8 mouse cellular contexts compared by ENCODE assay signal in the genomic region with DNA sequence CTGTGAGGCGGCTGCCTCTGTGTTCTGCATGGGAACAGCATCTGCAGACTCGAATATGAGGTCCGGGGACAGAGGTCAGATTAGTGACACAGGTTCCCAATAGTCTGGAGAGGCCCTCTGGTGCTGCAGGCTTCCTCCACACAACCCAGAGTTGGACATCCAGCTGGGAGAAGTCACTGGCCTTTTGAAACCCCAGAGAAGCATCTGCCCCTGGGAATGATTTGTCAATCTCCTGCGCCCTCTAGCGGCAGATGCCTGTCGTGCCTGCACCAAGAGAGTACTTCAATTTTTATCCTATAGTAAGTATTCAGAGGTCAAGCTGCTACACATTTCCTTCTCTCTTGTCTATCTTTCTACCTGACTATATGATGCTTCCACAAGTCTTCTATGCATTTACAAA.
DNase-seq lines count a peak whose midpoint lies in the region; ATAC-seq and TF ChIP-seq lines count a peak whose summit lies in the region.

No protein-coding gene starts in this region.

- no peaks in the 10 kb centered on the region for H3K27me3 ChIP-seq in forebrain, embryonic 11.5 days (ENCODE audit: control insufficient read depth, insufficient read depth, low read length)
- no peaks in the 10 kb centered on the region for H3K27me3 ChIP-seq in forebrain, embryonic 16.5 days (replicated peaks; ENCODE audit: control insufficient read depth, insufficient read depth, low read length)

- H3K4me1 ChIP-seq in forebrain, embryonic 11.5 days (replicated peaks; ENCODE audit: control insufficient read depth, insufficient read depth, low read length) = no peaks in the 10 kb centered on the region
- peaks cover 4% of the 10 kb centered on the region; the same call in 1 of the 2 replicates for H3K4me1 ChIP-seq in forebrain, embryonic 16.5 days (replicated peaks; ENCODE audit: control insufficient read depth, insufficient read depth, low read length)
- no peaks in the 10 kb centered on the region for H3K4me1 ChIP-seq in cortical plate, adult 2 months (ENCODE audit: control insufficient read depth, insufficient read depth, low read length)

- no peaks in the 10 kb centered on the region for H3K9me3 ChIP-seq in forebrain, embryonic 11.5 days (ENCODE audit: control insufficient read depth, low read length)
- no peaks in the 10 kb centered on the region for H3K9me3 ChIP-seq in forebrain, embryonic 16.5 days (ENCODE audit: control insufficient read depth, low read length)

- H3K4me2 ChIP-seq in forebrain, embryonic 11.5 days (ENCODE audit: low read depth, low read length, severe bottlenecking) = no peak overlapping the region
- no peak overlapping the region for H3K4me2 ChIP-seq in forebrain, embryonic 16.5 days (ENCODE audit: low read length)

- H3K9ac ChIP-seq in forebrain, embryonic 11.5 days (ENCODE audit: low read length) = no peak overlapping the region
- H3K9ac ChIP-seq in forebrain, embryonic 16.5 days (replicated peaks; ENCODE audit: low read depth, low read length) = no peak overlapping the region

- no peaks in the 10 kb centered on the region for H3K36me3 ChIP-seq in forebrain, embryonic 11.5 days (ENCODE audit: control insufficient read depth, insufficient read depth, low read length)
- no peaks in the 10 kb centered on the region for H3K36me3 ChIP-seq in forebrain, embryonic 16.5 days (ENCODE audit: control insufficient read depth, insufficient read depth)

- TF ChIP-seq CTCF in cortical plate, adult 2 months (IDR thresholded peaks at IDR 0.05; ENCODE audit: extremely low read depth, insufficient read depth, low read length) = peak; percentile 74

- H3K27ac ChIP-seq in forebrain, embryonic 11.5 days (ENCODE audit: low read depth, low read length) = no peak overlapping the region
- H3K27ac ChIP-seq in forebrain, embryonic 16.5 days (ENCODE audit: low read length) = no peak overlapping the region
- no peak overlapping the region for H3K27ac ChIP-seq in cortical plate, adult 2 months (ENCODE audit: insufficient read depth, low read length)

- intact Hi-C loops in heart, postnatal 36 days (cut with DNase I) = loop anchor here (5.0 kb wide), 1 partner anchor 299 kb away; no protein-coding TSS in a partner anchor

- peak; percentile 65; the same call in 1 of the 2 replicates for ATAC-seq in forebrain, embryonic 11.5 days (replicated peaks; ENCODE audit: low FRiP score)
- no peak for ATAC-seq in forebrain, embryonic 16.5 days

- DNase-seq in forebrain, embryonic 11.5 days (ENCODE audit: low spot score) = peak; percentile 87
- DNase-seq in adipocyte (ENCODE audit: low spot score) = peak; percentile 33
- peak; percentile 43 to 67 for DNase-seq in heart, postnatal 36 days
- peak; percentile 68 to 75 for DNase-seq in layer of hippocampus, postnatal 10 days (ENCODE audit: low spot score in 2 of 2)
- DNase-seq in lung, postnatal 25 days (ENCODE audit: low spot score) = peak; percentile 33
- peak; percentile 18 to 71 for DNase-seq in spleen, postnatal 10 days (ENCODE audit: low spot score in 2 of 2)

- no peak for TF ChIP-seq POLR2A in cortical plate, adult 2 months (IDR thresholded peaks at IDR 0.05; ENCODE audit: extremely low read depth, insufficient read depth, low read length)

- no peak overlapping the region for H3K4me3 ChIP-seq in forebrain, embryonic 11.5 days (ENCODE audit: low read depth, low read length)
- H3K4me3 ChIP-seq in forebrain, embryonic 16.5 days (replicated peaks; ENCODE audit: low read length) = no peak overlapping the region
- H3K4me3 ChIP-seq in cortical plate, adult 2 months (ENCODE audit: insufficient read depth, low read length) = no peak overlapping the region

- WGBS in forebrain, embryonic 11.5 days = 13% methylated on average over 6 of the region's 6 CpGs
- WGBS in forebrain, embryonic 16.5 days = 16% methylated on average over 6 of the region's 6 CpGs

Comparison
In these comparisons a context has a peak if more than half of its experiments do, and no peak if none do; other contexts are left out.
1. DNase-seq: peak in every context shown above with its lines; median percentile 87 in forebrain, embryonic 11.5 days; 72 in layer of hippocampus, postnatal 10 days; 55 in heart, postnatal 36 days; 44 in spleen, postnatal 10 days; 33 in adipocyte; 33 in lung, postnatal 25 days.